Mouse (Mus musculus) left cerebral cortex, adult 8-10 months (tissue): ENCODE results near the gene Dock2. TPM values are rescaled to one million over a fixed set of nuclear protein-coding genes. Genes with fewer than 3 reads are reported as not detected.

Source experiments
- DNase-seq, 2 experiments: peaks; one replicate each; pipeline ENCODE4 v3.0.0; 2022; ENCODE audit warnings: low spot score in 2 of 2
- total RNA-seq, 4 experiments: library from RNA; stranded (reverse); gene quantifications; 2 replicates each; pipeline ENCODE4 v1.2.4; 2022

Dock2 gene
- total RNA-seq, 4 experiments from 2014 or later: 3.3 to 8.6 (median 5.4) TPM

DNA sequence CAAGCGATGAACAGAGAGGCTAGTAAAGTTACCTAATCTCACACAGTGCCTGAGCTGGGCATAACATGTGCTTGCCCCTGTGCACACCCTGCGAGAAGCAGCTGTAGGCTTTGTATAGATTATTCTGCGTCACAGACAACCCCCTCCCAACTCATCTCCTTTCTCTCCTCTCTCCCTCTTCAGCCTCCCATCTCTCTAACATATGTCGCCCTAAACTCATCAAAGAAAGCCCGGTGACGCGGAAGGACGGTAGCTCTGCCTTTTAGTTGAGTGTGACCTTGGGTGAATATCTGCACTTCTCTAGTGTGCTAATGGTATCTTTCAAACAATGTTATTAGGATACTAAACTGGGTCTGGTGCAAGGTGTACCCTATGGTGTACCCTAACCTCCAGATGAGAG, 13.7 kb downstream of the Dock2 start:
- DNase-seq: no peak

DNA sequence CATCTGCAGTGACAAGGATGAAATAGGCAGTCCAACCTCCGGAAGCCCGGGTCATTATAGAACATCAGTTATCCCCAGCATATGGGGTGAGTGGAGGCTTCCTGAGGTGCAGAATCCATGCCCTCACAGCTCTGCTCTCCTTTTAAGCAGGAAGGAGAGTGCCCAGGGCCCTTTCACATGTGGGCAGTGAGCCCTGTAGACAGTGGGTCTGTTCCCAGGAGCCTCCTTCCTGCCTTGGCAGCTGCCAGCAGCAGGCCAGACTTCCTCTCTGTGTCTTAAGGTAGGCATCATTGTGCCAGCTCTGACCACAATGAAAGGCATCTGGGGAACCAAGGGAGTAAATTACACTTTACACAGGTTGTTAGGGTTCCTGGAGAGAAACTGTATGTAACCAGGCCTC, 14.3 kb downstream of the Dock2 start:
- no peak for DNase-seq

GRCm38 (mm10) chr11:34763739-34764361, 19.8 kb downstream of the Dock2 start:
- no peak for DNase-seq

- DNase-seq: no peak
Measured at GRCm38 (mm10) chr11:34762570-34763127, 21.0 kb downstream of the Dock2 start.

GRCm38 (mm10) chr11:34762125-34762524, 21.6 kb downstream of the Dock2 start:
- DNase-seq: no peak

DNA sequence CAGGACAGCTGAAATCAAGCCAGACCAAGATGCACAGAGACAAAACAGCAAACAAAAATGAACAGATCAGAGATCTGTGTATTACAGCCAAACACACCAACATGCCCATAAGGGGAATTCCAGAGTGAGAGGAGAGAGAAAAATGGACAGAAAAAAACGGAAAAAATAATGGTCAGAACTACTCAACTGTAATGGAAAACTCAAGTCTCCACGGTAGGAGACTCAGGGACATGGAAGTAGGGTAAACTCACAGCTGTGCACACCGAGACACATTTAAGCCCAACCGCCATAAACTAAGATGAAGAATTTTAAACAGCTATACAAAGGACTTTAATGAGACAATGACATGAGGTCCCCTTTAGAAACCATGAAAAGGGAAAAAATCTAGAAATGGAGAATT, 24.1 kb downstream of the Dock2 start:
- DNase-seq: no peak

DNA sequence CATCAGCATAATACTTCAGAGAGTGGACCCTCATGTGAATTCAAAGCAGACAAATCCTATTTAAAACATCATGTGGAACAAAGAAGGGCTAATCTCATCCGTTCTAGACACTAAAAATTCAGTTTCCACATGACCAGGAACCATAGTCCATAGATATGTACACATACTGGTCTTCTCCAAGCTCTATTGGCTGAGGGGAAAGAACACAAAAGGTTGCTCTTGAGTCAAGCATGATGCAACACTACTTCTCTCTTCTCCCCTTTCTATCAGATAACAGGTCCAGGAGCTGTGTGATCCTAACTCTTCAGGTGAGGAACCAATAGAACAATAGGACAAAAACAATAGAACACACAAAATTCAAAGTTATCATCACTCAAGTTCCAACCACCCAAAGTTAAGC, 42.6 kb downstream of the Dock2 start:
- DNase-seq: no peak

DNA sequence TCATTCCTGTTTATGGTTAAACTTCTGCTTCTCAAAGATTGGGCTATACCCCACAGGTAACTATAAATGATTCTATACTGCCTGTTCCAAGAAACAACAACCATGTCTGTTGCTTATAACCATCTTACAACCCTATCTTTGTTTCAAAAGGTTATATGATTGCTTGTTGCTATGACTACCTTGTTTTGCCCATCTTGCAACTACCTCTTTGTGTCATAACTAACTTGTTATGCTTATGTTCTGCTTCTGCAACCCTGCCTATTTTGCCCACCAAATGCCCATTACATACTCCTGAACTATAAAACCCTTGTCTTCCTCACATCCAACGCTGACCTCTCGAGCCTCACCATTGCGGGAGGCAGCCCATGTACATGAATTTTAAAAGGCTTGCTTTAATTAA, 43.9 kb downstream of the Dock2 start:
- DNase-seq: no peak

DNA sequence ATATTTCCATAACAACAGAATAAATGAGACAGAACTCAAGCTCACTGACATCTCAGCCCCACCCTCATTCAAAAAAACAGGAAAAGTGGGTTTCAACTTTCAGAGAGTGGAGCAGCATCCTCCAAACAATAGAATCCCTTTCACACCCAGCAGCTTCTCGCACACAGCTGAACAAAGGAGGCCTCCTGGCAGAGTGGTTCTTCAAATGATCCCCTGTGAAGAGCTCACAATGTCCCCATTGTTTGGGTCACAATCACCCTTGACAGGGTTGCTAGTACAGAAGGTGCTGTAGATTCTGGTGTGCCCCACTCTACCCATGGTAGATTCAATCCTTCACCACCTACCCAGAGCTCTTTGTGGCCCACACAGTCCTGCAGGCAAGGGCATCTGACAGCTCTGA, 44.7 kb downstream of the Dock2 start:
- peak in 1 of 2 experiments; percentile 7 for DNase-seq

DNA sequence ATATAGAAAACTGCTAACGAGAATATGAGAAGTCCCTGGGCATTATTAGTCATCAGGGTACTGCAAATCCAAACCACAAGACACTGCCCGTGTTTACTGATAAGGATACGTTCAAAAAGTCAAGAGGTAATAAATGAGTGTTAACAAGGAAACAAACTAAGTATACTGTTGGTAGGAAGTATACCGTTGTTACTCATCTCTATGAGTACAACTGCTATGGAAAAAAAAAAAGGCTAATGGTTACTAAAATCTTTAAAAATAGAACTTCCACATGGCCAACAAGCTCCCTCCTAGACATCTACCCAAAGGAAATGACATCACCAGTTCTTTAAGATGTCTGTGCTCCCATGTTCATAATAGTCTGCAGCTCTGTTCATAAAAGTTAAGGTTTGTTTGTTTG, 46.5 kb downstream of the Dock2 start:
- DNase-seq: no peak

DNA sequence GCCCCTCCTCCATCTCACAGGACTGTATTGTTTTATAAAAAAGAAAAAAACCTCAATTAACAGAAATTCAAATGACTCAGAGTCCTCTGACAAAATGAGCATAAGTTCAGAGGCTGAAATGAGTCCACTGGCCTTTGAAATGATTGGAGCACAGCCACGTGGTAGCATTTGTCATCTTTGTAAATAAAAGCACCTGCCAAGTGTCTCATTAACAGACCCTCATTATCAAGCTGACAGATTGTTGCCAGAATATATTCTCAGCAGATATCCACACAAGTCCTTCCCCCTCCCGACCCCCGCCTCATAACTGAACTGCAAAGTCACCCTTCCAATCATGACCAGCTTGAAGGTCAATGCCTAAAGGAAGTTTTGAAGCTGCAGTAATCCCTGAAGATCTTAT, 49.7 kb downstream of the Dock2 start:
- DNase-seq: no peak

- DNase-seq: no peak
Measured at GRCm38 (mm10) chr11:34727467-34727866, 56.2 kb downstream of the Dock2 start.

DNA sequence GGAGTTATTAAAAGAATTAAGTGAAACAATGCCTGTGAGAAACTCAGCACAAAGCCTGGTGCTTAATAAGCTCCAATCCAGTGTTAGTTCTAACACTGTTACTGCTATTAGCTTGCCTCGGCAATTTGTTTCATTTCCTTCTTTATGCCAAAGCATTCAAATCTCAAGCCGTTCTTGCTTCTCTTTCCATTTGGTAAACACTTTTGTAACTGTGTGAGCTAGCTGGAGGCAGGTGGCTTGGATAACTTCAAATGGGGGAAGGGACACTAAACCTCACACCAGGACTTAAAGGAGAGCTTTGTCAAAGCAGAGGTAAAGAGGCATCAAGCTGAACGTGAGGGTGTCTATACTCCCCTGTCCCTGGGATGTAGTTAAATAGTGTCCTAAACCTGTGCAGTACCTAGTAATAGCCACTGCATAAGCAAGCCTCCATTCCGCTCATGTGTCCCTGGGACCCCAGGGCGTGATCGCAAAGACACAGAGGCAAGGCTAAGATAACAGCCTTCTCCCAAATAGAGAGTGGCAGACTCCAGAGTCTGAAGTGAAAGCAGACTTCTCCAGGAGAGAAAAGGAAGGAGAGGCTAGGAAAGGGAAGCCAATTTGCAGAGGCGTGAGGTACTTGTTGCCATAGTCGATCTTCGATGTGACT, 56.9 kb downstream of the Dock2 start:
- DNase-seq: no peak

- DNase-seq: no peak
Measured at GRCm38 (mm10) chr11:34713360-34713759, 70.3 kb downstream of the Dock2 start.

DNA sequence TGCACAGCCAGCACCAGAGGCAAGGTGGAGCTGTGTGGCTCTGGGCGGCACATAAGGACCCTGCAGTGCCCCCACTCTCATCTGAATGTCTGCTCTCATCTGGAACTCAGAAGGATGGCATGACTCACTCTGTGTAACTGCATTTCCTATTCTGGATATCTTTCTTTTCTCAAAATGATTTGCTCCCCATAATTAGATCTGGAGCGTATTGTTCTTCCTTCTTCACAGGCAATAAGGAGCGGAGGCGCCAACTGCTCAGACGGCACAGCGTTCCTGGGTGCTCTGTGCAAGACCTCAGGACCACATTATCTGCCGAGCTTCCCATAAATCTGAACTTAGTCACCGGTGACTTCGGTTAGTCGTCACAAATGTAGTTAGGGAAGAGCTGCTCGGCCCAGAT, 75.4 kb downstream of the Dock2 start:
- DNase-seq: no peak

DNA sequence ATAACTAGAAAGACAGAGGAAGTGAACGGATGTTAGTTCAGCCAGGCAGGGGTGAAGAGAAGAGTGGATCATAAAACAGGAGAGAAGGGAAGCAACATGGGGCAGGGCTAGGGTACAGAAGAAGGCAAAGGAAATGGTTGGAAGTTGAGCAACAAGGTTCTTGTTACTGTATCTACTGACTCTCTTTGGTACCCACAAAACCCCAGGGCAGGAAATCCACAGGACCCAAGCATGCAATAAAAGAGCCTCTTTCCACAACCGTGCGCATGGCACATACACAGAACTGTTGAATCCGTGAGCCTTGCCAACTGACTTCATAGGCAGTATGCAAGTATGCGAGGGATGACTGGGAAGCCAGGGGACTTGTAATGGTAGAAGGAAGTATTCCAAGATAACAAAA, 76.3 kb downstream of the Dock2 start:
- DNase-seq: no peak

GRCm38 (mm10) chr11:34705108-34705446, 78.6 kb downstream of the Dock2 start:
- no peak for DNase-seq

- DNase-seq: no peak
Measured at GRCm38 (mm10) chr11:34704384-34705107, 79.1 kb downstream of the Dock2 start.

- DNase-seq: no peak
Measured at GRCm38 (mm10) chr11:34703851-34704250, 79.8 kb downstream of the Dock2 start.

DNA sequence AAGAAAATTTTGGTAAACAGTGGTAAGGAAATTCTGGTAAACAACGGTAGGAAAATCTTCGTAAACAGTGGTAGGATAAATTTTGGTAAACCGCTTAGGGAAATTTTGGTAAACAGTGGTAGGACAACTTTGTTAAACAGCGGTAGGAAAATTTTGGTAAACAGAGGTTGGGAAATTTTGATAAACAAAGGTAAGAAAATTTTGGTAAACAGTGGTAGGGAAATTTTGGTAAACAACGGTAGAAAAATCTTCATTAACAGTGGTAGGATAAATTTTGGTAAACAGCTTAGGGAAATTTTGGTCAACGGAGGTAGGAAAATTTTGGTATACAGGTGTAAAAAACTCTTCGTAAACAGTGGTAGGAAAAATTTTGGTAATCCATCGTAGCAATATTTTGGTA, 101.9 kb downstream of the Dock2 start:
- no peak for DNase-seq

DNA sequence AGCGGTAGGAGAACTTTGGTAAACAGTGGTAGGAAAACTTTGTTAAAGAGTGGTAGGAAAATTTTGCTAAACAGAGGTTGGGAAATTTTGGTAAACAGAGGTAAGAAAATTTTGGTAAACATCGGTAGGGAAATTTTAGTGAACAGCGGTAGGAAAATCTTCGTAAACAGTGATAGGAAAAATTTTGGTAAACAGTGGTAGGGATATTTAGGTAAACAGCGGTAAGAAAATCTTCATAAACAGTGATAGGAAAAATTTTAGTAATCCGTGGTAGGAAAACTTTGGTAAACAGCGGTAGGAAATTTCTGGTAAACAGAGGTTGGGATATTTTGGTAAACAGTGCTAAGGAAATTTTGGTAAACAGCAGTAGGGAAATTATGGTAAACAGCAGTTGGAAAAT, 239.1 kb downstream of the Dock2 start:
- DNase-seq: no peak

GRCm38 (mm10) chr11:34532131-34532530, 251.6 kb downstream of the Dock2 start:
- no peak for DNase-seq

GRCm38 (mm10) chr11:34530971-34531370, 252.7 kb downstream of the Dock2 start:
- no peak for DNase-seq
